Mouse (Mus musculus) embryonic facial prominence, embryonic 12.5 days (tissue): ENCODE results near the gene Ocel1. TPM values are rescaled to one million over a fixed set of nuclear protein-coding genes. Genes with fewer than 3 reads are reported as not detected.

Source experiments
- ATAC-seq: fragments of 200-750 bp; cut with Nextera tagmentation; 2 replicates; pipeline ENCODE4 v1.8.0; 2017; ENCODE audit not compliant: insufficient number of reproducible peaks, insufficient read depth, low FRiP score, low TSS enrichment
- H3K27ac ChIP-seq: fragments of 300-500 bp; sonication (generic); 2 replicates; pipeline ENCODE4 v1.5.1; 2016; ENCODE audit warnings: mild to moderate bottlenecking
- H3K27me3 ChIP-seq: fragments of 300-500 bp; sonication (generic); 2 replicates; pipeline ENCODE4 v1.6.1; 2016; ENCODE audit warnings: mild to moderate bottlenecking, moderate library complexity
- H3K36me3 ChIP-seq: fragments of 300-500 bp; sonication (generic); 2 replicates; pipeline ENCODE4 v1.6.1; 2016; ENCODE audit warnings: mild to moderate bottlenecking
- H3K4me1 ChIP-seq: fragments of 300-500 bp; sonication (generic); 2 replicates; pipeline ENCODE4 v1.6.1; 2016
- H3K4me2 ChIP-seq: fragments of 300-500 bp; sonication (generic); replicated peaks from 2 replicates; pipeline ENCODE4 v1.6.1; 2016; ENCODE audit warnings: mild to moderate bottlenecking, moderate library complexity
- H3K4me3 ChIP-seq: fragments of 300-500 bp; sonication (generic); 2 replicates; pipeline ENCODE4 v1.5.1; 2016; ENCODE audit warnings: mild to moderate bottlenecking
- H3K9ac ChIP-seq: fragments of 300-500 bp; sonication (generic); 2 replicates; pipeline ENCODE4 v1.6.1; 2016; ENCODE audit warnings: mild to moderate bottlenecking, moderate library complexity
- H3K9me3 ChIP-seq: fragments of 300-500 bp; sonication (generic); 2 replicates; pipeline ENCODE4 v1.6.1; 2016; ENCODE audit warnings: mild to moderate bottlenecking, moderate library complexity
- WGBS: fragments of 180-500 bp; shearing (Covaris S2); methylation state at CpG from one replicate; pipeline ENCODE4 v1.1.7; 2016; 5-methylcytosine and 5-hydroxymethylcytosine counted together
- polyA plus RNA-seq: library from polyadenylated mRNA; unstranded; fragments of >200 nt; fragmentation: Nextera tagmentation; extraction: Ambion mirVana; gene quantifications from 2 replicates; pipeline ENCODE4 v1.2.1, GENCODE M21; 2016

The Ocel1 gene
- polyA plus RNA-seq, 1 experiment from 2014 or later: 5.6 TPM

DNA sequence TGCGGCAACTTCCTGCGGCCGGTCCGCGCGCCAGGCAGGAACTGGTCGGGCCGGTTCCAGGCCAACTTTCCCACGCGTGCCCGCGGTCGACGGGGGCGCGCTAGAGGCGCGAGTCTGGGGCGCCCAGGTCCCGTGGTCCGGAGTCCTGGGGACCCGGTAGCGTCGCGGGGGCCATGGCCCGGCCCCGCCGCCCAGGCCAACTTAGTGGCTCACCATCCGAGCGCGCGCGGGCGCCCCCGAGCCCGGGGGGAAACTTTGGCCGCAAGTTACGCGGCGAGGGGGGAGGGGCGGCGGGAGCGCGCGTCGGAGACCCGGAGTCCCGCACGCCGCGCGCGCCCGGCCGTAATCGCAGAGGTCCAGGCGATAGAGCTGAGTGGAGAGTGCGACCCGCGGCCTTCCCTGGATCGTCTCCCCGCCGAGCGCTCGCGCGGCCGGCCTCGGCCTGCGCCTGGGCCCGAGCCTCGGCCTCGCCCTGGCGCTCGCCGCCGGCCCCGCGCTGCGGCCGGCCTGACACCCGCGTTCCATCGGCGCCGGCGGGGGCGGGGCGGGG is 10.4 kb downstream of the Ocel1 start, which contains the start of gene Nr2f6:
Nr2f6 (minus strand) TSS at position 540 of the 550 bp plus-strand sequence.
- Histone ChIP-seq H3K27me3 (no peaks in the 10 kb centered on the region), H3K4me2 (peak within 1 kb of the TSS; percentile 96), H3K27ac (peak within 1 kb of the TSS; percentile 91), H3K9me3 (no peaks in the 10 kb centered on the region), H3K4me3 (peak within 1 kb of the TSS; percentile 71), H3K36me3 (peaks cover 13% of the 10 kb centered on the region; the same call in 1 of the 2 replicates), H3K9ac (peak within 1 kb of the TSS; percentile 81), H3K4me1 (peaks cover 27% of the 10 kb centered on the region)
- ATAC-seq: peak; percentile 36; the same call in 1 of the 2 replicates
- under 1% methylated on average over 75 of the region's 89 CpGs for WGBS

DNA sequence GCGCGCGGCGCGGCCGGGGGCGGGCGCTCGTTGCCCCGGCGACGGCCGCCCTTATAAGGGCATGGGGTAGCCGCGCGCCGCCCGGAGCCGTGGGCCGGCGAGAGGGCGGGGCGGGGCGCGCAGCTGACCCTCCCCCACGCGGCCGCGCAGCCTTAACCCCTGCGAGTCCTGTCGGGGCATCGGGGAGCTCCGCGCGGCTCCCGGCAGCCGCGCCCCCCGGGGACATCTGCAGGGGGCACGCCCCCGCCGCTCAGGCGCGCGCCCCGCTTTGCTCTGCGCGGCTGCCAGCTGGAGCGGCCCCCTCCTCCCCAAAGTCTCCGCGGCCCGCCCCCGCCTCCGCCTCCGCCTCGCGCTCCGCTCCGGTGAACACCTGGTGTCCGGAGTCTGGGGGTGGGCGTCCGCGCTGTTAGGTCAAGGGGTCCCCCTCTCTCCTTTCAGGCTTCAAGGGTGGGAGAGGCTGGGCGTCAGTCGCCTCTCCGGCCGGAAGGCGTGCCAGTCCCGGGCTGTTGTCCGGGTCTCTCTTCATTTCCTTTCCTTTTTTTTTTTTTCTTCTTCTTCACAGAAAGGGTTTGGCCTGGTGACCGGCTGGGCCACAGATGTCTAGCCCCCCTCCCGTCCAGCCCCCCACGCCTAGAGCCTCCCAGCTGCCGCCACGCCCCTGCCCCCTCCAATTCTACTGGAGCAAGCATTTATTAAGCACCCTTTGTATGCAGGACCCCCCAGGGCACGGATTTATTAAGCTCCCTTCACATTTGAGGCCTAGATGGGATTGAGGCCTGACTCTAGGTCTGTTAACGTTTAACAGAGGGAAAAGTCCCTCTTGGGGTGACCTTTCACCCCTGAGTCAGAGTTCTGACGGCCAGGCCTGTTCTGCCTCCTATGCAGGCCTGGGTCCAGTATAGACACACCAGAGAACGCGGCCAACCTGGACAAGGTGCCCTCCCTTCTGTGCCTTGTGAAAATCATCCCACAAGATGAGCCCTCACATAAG is 11.2 kb downstream of the Ocel1 start:
- 2% methylated on average over 59 of the region's 80 CpGs for WGBS
- Histone ChIP-seq H3K4me1 (peaks cover 25% of the 10 kb centered on the region), H3K27ac (peak overlapping the region; percentile 91), H3K4me2 (peak overlapping the region; percentile 96), H3K27me3 (no peaks in the 10 kb centered on the region), H3K36me3 (peaks cover 11% of the 10 kb centered on the region; the same call in 1 of the 2 replicates), H3K9ac (peak overlapping the region; percentile 81), H3K4me3 (peak overlapping the region; percentile 71), H3K9me3 (no peaks in the 10 kb centered on the region)
- ATAC-seq: peak; percentile 86

DNA sequence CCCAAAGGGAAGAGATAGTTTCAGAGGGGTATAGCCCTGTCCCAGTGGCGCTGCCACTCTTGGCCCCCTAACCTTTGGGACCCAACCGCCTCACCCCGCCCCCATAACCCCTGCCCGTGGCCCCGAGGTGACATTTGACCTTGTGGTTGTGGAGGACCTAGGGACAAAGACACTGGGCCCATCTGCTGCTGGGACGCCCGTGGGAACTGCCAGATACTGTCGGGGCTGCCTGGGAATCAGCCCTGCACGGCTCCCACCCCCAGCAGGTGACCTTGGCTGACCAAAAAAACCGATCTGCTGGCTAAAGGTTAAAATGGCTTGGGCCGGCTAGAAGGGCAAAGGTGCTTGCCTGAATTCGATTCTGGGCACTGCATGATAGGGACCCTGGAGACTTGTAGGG is 12.3 kb downstream of the Ocel1 start:
- H3K36me3 ChIP-seq: no peaks in the 10 kb centered on the region
- H3K4me3 ChIP-seq: no peak overlapping the region
- H3K4me1 ChIP-seq: peaks cover 25% of the 10 kb centered on the region
- WGBS: 12% methylated on average over 12 of the region's 12 CpGs
- no peaks in the 10 kb centered on the region for H3K9me3 ChIP-seq
- no peak for ATAC-seq
- 0 out of 2 replicates have a peak overlapping the region, but pooled peaks have one; percentile 24 for H3K9ac ChIP-seq
- H3K4me2 ChIP-seq: no peak overlapping the region
- no peaks in the 10 kb centered on the region for H3K27me3 ChIP-seq
- peak overlapping the region; percentile 91; the same call in 1 of the 2 replicates for H3K27ac ChIP-seq

DNA sequence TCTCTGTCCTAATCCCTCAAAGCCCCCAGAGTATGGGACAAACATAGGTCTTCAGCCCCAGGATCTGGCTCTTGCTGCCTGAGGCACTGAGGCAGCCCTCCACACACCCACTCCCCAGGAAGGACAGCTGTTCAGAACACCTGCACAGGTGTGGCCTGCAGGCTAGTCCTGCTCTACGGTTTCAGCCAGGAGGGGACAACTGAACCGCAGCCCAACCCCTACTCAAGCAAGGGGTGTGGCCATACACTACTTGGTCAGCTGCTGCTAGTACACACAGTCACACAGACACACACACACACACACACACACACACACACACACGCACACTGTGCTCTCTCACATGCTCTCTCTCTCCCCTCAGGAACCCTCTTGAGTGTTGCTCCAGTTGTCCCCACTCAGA is 12.8 kb downstream of the Ocel1 start:
- H3K9me3 ChIP-seq: no peaks in the 10 kb centered on the region
- no peak overlapping the region for H3K4me3 ChIP-seq
- H3K27me3 ChIP-seq: no peaks in the 10 kb centered on the region
- no peaks in the 10 kb centered on the region for H3K36me3 ChIP-seq
- 38% methylated on average over 3 of the region's 3 CpGs for WGBS
- peaks cover 23% of the 10 kb centered on the region for H3K4me1 ChIP-seq
- H3K27ac ChIP-seq: no peak overlapping the region
- H3K9ac ChIP-seq: no peak overlapping the region
- no peak for ATAC-seq
- H3K4me2 ChIP-seq: no peak overlapping the region

DNA sequence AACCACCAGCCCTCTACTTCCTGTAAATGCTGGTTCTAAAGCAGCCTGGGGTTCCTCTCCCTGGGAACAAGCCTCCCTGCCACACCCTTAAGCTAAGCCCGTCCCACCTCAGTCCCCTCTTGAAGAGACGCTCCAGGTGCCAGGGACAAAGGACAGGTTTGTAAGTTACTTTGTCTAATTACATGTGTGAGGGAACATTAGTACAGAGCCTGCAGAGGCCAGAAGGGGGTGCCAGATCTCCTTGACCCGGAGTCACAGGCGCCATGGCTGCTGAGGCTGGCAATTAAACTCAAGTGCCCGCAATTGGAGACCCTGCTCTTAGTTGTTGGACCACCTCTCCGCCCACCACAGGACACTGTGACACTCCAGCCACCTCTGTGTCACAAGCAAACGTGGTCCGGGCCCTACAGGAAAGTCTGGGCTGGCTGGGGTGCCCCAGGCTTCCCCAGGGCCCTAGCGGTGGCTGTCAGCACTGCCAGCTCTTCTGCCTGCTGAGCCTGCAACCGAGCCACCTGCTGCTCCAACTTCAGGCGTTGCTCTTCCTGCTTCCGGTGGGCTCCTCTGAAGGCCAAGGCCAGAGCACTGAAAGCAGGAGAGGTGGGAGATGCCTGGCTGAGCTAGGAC is 14.2 kb downstream of the Ocel1 start:
- Histone ChIP-seq H3K9me3 (no peaks in the 10 kb centered on the region), H3K9ac (no peak overlapping the region), H3K4me3 (no peak overlapping the region), H3K27me3 (no peaks in the 10 kb centered on the region), H3K36me3 (no peaks in the 10 kb centered on the region), H3K4me1 (peaks cover 10% of the 10 kb centered on the region; the same call in 1 of the 2 replicates), H3K4me2 (no peak overlapping the region), H3K27ac (no peak overlapping the region)
- 71% methylated on average over 12 of the region's 12 CpGs for WGBS
- no peak for ATAC-seq

DNA sequence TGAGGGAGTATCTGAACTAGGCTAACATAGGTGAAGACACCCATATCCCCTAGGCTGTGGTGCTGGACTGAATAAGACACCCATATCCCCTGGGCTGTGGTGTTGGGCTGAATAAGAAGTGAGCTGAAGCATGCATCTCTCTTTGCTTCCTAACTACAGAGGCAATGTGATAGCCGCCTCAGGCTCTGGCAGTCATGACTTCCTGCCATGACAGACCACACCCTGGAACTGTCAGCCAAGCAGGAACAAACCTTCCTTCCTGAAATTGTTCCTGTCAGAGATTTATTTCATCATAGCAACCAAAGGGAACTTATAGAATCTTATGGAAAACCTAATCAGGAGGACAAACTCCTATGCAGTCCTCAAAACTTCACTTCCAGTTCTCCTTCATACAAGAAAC is 17.2 kb downstream of the Ocel1 start:
- Histone ChIP-seq H3K9ac (no peak overlapping the region), H3K27ac (no peak overlapping the region), H3K4me1 (peaks cover 2% of the 10 kb centered on the region; the same call in 1 of the 2 replicates), H3K36me3 (no peaks in the 10 kb centered on the region), H3K4me3 (no peak overlapping the region), H3K4me2 (no peak overlapping the region), H3K27me3 (no peaks in the 10 kb centered on the region), H3K9me3 (no peaks in the 10 kb centered on the region)
- ATAC-seq: no peak
- WGBS: 66% methylated on average over 1 of the region's 1 CpGs

DNA sequence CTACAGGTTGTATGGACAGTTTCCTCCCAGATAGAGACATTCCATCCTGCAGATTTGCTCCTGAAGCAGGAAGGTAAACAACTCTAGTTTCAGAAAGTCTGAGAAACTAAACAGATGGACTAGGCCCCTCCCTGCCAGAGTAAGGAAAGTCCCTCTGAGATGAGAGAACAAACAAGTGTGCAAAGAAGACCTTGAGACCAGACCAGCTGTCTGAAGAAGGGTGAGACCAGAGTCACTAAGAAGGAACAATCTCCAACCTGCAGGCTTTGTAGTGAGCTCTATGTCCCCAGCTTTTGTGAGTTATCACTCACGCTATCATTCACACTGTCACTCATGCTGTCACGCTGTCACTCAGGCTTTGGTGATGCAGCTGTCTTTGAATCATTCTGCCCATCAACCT is 20.6 kb downstream of the Ocel1 start:
- no peak for ATAC-seq
- no peak overlapping the region for H3K4me3 ChIP-seq
- no peak overlapping the region for H3K27ac ChIP-seq
- WGBS: 80% methylated on average over 2 of the region's 2 CpGs
- H3K9ac ChIP-seq: no peak overlapping the region
- H3K36me3 ChIP-seq: no peaks in the 10 kb centered on the region
- H3K4me1 ChIP-seq: no peaks in the 10 kb centered on the region
- H3K27me3 ChIP-seq: no peaks in the 10 kb centered on the region
- H3K4me2 ChIP-seq: no peak overlapping the region
- no peaks in the 10 kb centered on the region for H3K9me3 ChIP-seq

DNA sequence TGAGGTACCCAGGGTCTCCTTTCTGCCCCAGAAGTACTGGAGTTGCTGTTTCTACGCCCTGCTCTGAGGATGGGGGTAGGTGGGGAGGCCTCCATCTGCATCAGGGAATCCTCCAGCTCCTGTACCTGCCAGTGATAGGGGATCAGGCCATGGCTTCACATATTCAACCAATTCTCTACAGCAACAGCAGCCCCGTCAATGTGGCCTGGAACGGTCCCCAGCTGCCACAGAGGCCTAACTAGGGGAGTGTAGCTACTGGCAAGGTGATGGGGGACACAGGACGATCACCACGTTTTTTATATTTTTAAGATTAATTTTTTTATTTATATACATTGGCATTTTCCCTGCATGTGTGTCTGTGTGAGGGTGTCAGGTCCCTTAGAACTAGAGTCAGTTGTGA is 21.3 kb downstream of the Ocel1 start:
- peaks cover 2% of the 10 kb centered on the region for H3K4me1 ChIP-seq
- 73% methylated on average over 5 of the region's 5 CpGs for WGBS
- no peaks in the 10 kb centered on the region for H3K36me3 ChIP-seq
- no peak overlapping the region for H3K27ac ChIP-seq
- H3K9me3 ChIP-seq: no peaks in the 10 kb centered on the region
- ATAC-seq: no peak
- H3K9ac ChIP-seq: no peak overlapping the region
- no peak overlapping the region for H3K4me2 ChIP-seq
- no peak overlapping the region for H3K4me3 ChIP-seq
- H3K27me3 ChIP-seq: no peaks in the 10 kb centered on the region

DNA sequence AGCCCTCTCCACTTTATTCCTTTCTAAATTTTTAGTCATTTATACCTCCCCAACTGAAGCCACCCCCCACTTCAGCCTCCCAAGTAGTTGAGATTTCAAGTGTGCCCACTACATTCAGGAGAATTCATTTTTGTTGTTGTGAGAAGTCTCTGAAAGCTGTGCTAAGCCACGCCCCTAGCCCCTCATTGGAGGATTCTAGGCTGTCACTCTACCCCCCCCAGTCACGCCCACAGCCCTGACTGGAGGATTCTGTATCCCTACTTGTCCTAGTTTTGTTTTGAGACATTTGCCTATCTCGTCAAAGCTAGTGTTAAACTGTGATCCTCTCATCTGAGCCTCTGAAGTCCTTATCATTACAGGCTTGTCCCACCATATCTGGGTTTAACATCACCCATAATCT is 21.8 kb downstream of the Ocel1 start:
- no peaks in the 10 kb centered on the region for H3K9me3 ChIP-seq
- H3K27me3 ChIP-seq: no peaks in the 10 kb centered on the region
- H3K9ac ChIP-seq: no peak overlapping the region
- ATAC-seq: no peak
- no peaks in the 10 kb centered on the region for H3K36me3 ChIP-seq
- no peak overlapping the region; the same call in 1 of the 2 replicates for H3K4me2 ChIP-seq
- WGBS: 12% methylated on average over 3 of the region's 3 CpGs
- peaks cover 6% of the 10 kb centered on the region for H3K4me1 ChIP-seq
- no peak overlapping the region for H3K4me3 ChIP-seq
- no peak overlapping the region for H3K27ac ChIP-seq

DNA sequence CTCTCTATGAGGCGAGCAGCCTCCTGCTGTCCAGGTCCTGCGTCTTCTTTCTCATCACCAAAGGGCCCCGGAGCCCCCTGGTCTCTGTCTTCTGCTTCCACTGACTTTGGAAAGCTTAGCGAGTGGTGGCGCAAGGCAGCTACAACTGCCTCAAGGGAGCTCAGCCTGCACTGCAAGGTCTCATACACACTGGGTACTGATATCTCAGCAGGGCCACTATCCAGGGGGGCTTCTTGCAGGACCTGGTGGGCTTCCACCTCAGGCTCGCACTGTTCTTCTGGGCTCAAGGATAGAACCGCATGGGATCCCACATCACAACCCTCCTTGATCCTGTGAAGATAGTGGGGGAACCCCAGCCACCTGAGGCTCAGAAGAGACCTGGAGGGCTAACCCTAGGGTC is 23.4 kb downstream of the Ocel1 start:
- no peak for ATAC-seq
- H3K36me3 ChIP-seq: peaks cover 10% of the 10 kb centered on the region
- H3K27ac ChIP-seq: no peak overlapping the region
- no peaks in the 10 kb centered on the region for H3K27me3 ChIP-seq
- WGBS: 80% methylated on average over 7 of the region's 7 CpGs
- no peaks in the 10 kb centered on the region for H3K9me3 ChIP-seq
- no peak overlapping the region for H3K9ac ChIP-seq
- H3K4me3 ChIP-seq: no peak overlapping the region
- H3K4me1 ChIP-seq: peaks cover 6% of the 10 kb centered on the region
- no peak overlapping the region for H3K4me2 ChIP-seq

DNA sequence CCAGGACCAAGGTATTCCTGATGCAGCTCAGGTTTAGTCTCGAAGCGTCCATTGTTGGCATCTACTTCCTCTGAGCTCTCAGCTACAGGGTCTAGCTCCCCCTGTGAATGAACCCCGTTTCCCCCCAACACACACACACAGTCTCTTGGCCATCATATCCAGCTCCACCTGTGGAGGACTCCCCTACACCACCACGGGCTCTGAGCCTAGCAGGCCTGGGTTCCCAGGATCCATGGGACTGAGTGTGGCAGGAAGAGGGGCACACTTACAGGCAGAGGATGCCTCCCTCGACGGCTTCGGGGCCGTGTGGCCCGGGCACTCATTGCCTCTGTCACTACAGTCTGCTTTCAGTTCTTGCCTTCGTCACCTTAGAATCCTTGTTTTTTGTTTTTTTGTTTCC is 24.0 kb downstream of the Ocel1 start:
- no peak overlapping the region for H3K4me3 ChIP-seq
- H3K9ac ChIP-seq: no peak overlapping the region
- no peak for ATAC-seq
- H3K27ac ChIP-seq: no peak overlapping the region
- 86% methylated on average over 10 of the region's 10 CpGs for WGBS
- H3K27me3 ChIP-seq: no peaks in the 10 kb centered on the region
- no peaks in the 10 kb centered on the region for H3K9me3 ChIP-seq
- peaks cover 6% of the 10 kb centered on the region for H3K4me1 ChIP-seq
- peaks cover 14% of the 10 kb centered on the region for H3K36me3 ChIP-seq
- H3K4me2 ChIP-seq: no peak overlapping the region
